Mouse (Mus musculus): ENCODE data around the gene Rab11fip2. TPM values are rescaled to one million over a fixed set of nuclear protein-coding genes. Genes with fewer than 3 reads are reported as not detected.
A peak's percentile ranks its signal among the peaks of the same experiment; 100 is the strongest.

Gene Rab11fip2
- 11.6 and 13.8 TPM in 2 replicates for polyA plus RNA-seq (2014; fragmentation: Nextera tagmentation; extraction: Ambion mirVana)

DNA sequence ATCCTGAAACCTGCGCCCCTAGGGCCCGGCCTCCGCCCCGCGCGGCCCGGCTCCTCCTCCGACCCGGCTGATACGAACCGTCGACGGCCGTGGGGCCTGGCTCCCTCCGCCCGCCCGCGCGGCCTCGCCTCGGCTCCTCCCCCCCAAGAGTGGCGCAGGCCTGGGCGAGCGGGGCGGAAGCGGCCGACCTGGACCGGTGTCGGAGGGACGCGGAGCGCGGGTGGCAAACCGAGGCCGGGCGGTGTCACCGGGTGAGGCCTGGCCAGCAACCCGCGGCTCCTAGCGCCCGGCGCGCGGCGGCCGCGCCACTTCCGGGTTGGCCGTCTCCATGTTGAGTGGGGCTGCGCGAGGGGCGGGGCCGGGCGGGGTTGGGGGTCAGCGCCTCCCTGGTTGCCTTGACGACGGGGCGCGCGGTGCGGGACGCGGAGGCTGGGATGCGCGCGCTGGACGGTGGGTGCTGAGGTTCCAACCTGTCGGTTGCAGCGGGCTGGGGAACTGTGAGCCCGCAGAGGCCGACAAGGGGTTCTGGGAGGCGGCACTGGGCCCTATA lies at the start of gene Rab11fip2:
Rab11fip2 (minus strand) TSS at position 333 of the 550 bp plus-strand sequence.
- Histone ChIP-seq H3K27ac (ENCODE audit: low read depth, low read length) (peak within 1 kb of the TSS; percentile 89), H3K9ac (ENCODE audit: low read length) (peak within 1 kb of the TSS; percentile 94), H3K4me2 (ENCODE audit: low read length) (peak within 1 kb of the TSS; percentile 85), H3K9me3 (replicated peaks; ENCODE audit: control insufficient read depth, low read length) (no peaks in the 10 kb centered on the region), H3K36me3 (ENCODE audit: control insufficient read depth, insufficient read depth, low read length) (no peaks in the 10 kb centered on the region), H3K4me1 (ENCODE audit: control insufficient read depth, insufficient read depth, low read length) (peaks cover 8% of the 10 kb centered on the region), H3K27me3 (replicated peaks; ENCODE audit: control insufficient read depth, insufficient read depth, low read length) (no peaks in the 10 kb centered on the region), H3K4me3 (ENCODE audit: low read depth, low read length) (peak within 1 kb of the TSS; percentile 80)
- under 1% methylated on average over 67 of the region's 72 CpGs for WGBS
- DNase-seq (ENCODE audit: low spot score) (peak; percentile 90), ATAC-seq (peak; percentile 97)

GRCm38 (mm10) chr19:59981588-59981987 lies 38.1 kb upstream of the Rab11fip2 start:
- no peak overlapping the region for H3K9ac ChIP-seq (ENCODE audit: low read length)
- H3K4me1 ChIP-seq (ENCODE audit: control insufficient read depth, insufficient read depth, low read length), result no peaks in the 10 kb centered on the region
- no peak overlapping the region for H3K4me3 ChIP-seq (ENCODE audit: low read depth, low read length)
- no peaks in the 10 kb centered on the region for H3K9me3 ChIP-seq (replicated peaks; ENCODE audit: control insufficient read depth, low read length)
- H3K4me2 ChIP-seq (ENCODE audit: low read length), result no peak overlapping the region
- no peaks in the 10 kb centered on the region for H3K36me3 ChIP-seq (ENCODE audit: control insufficient read depth, insufficient read depth, low read length)
- WGBS, result 98% methylated on average over 1 of the region's 1 CpGs
- no peaks in the 10 kb centered on the region for H3K27me3 ChIP-seq (replicated peaks; ENCODE audit: control insufficient read depth, insufficient read depth, low read length)
- DNase-seq (ENCODE audit: low spot score), result no peak
- no peak for ATAC-seq
- H3K27ac ChIP-seq (ENCODE audit: low read depth, low read length), result no peak overlapping the region

DNA sequence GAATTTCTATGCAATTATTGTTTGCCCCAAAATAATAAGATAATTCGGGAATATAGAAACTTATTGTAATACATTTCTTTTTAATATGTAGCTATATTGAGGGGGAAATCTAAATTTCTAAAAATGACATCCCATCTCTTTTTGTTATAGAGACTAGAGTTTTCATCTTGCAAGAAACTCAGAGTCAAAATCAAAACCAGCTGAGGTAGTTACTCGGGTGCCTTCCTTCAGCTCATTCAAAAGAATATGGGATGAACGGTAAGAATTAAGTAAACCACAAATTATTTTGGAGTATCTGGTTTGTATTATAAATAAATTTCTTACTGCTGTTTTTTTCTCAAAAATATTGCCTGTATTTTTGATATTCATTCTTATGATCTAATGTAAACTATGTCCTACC lies 11.5 kb upstream of the Rab11fip2 start:
- Histone ChIP-seq H3K9ac (ENCODE audit: low read length) (no peak overlapping the region), H3K4me2 (ENCODE audit: low read length) (no peak overlapping the region), H3K4me3 (ENCODE audit: low read depth, low read length) (no peak overlapping the region), H3K36me3 (ENCODE audit: control insufficient read depth, insufficient read depth, low read length) (no peaks in the 10 kb centered on the region), H3K27me3 (replicated peaks; ENCODE audit: control insufficient read depth, insufficient read depth, low read length) (no peaks in the 10 kb centered on the region), H3K9me3 (replicated peaks; ENCODE audit: control insufficient read depth, low read length) (no peaks in the 10 kb centered on the region), H3K4me1 (ENCODE audit: control insufficient read depth, insufficient read depth, low read length) (no peaks in the 10 kb centered on the region), H3K27ac (ENCODE audit: low read depth, low read length) (no peak overlapping the region)
- no peak for DNase-seq (ENCODE audit: low spot score)
- WGBS, result 86% methylated on average over 3 of the region's 3 CpGs
- ATAC-seq, result no peak

DNA sequence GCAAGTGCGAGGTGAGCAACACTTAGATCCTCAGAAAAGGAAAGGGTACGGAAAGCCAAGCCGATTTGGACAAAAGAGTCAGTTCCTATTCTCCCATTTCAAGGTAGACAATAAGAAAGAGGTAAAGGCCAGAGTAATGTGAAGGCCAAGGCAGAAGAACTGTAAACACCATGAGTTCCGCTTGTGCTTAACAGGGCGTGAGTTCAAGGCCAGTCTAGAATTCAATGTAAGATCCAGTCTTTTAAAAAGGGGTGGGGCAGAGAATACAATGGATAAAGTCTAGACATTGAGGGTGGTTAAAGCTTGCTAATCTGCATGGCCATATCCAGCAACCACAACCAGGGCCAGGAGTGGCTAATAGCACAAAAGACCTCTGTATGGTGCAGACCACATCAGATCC lies 6.3 kb upstream of the Rab11fip2 start:
- DNase-seq (ENCODE audit: low spot score) (no peak), ATAC-seq (no peak)
- no peaks in the 10 kb centered on the region for H3K36me3 ChIP-seq (ENCODE audit: control insufficient read depth, insufficient read depth, low read length)
- no peaks in the 10 kb centered on the region for H3K27me3 ChIP-seq (replicated peaks; ENCODE audit: control insufficient read depth, insufficient read depth, low read length)
- H3K4me1 ChIP-seq (ENCODE audit: control insufficient read depth, insufficient read depth, low read length), result no peaks in the 10 kb centered on the region
- H3K9ac ChIP-seq (ENCODE audit: low read length), result no peak overlapping the region
- H3K4me2 ChIP-seq (ENCODE audit: low read length), result no peak overlapping the region
- no peak overlapping the region for H3K4me3 ChIP-seq (ENCODE audit: low read depth, low read length)
- no peaks in the 10 kb centered on the region for H3K9me3 ChIP-seq (replicated peaks; ENCODE audit: control insufficient read depth, low read length)
- 85% methylated on average over 5 of the region's 5 CpGs for WGBS
- H3K27ac ChIP-seq (ENCODE audit: low read depth, low read length), result no peak overlapping the region

DNA sequence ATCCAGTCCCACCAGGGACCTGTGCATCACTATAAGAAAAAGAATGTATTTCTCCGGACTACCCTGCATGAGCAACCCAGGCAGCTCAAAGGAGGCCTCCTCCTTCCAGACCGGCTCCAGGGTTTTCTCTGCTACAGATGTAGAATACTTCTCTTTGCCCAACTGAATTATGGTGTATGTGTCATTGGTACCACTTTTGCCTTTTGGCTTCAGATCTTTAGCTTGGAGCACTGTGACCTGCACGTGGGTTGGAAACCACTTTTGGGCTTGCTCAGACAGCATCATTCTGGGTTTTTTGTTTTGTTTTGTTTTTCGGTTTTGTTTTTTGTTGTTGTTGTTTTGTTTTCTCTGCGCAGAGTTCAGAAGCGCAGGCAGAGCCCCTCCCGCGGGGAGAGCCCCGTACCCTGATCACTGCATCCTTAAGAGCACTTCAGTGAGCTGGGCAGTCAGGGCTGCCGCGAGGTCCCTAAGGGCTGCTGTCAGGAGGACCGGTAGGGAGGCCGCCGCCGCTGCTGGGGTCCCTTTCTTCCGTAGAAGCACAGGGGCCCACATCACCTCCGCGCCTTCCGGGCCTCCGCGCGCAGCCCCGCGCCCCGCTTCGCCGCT lies 635 bp downstream of the Rab11fip2 start:
- Histone ChIP-seq H3K4me3 (ENCODE audit: low read depth, low read length) (peak overlapping the region; percentile 80), H3K4me2 (ENCODE audit: low read length) (peak overlapping the region; percentile 85), H3K9ac (ENCODE audit: low read length) (peak overlapping the region; percentile 94), H3K27me3 (replicated peaks; ENCODE audit: control insufficient read depth, insufficient read depth, low read length) (no peaks in the 10 kb centered on the region), H3K27ac (ENCODE audit: low read depth, low read length) (peak overlapping the region; percentile 89), H3K9me3 (replicated peaks; ENCODE audit: control insufficient read depth, low read length) (no peaks in the 10 kb centered on the region), H3K36me3 (ENCODE audit: control insufficient read depth, insufficient read depth, low read length) (no peaks in the 10 kb centered on the region), H3K4me1 (ENCODE audit: control insufficient read depth, insufficient read depth, low read length) (peaks cover 11% of the 10 kb centered on the region)
- DNase-seq (ENCODE audit: low spot score), result peak; percentile 52
- WGBS, result under 1% methylated on average over 25 of the region's 27 CpGs
- ATAC-seq, result peak; percentile 81

GRCm38 (mm10) chr19:59939711-59940110 lies 3.7 kb downstream of the Rab11fip2 start:
- peak overlapping the region; percentile 38 for H3K4me2 ChIP-seq (ENCODE audit: low read length)
- H3K4me3 ChIP-seq (ENCODE audit: low read depth, low read length), result no peak overlapping the region

DNA sequence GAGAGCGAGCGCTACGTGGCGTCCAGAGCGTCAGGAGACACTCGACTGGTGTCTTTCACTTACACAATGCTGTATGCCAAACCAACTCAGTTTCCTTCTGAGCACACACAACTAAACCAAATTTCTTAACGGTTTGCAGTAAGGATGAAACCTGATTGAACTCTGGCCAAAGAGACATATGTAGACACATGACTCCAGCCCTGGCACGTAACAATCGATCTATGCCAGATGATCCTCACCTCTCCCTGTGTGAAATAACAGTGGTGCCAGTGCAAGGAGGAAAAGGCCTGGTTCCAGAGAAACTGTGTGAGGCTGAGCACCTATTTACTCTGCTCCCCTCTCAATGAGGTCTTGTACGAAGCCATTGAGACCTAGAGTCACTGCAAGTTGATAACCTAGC lies 11.4 kb downstream of the Rab11fip2 start:
- Histone ChIP-seq H3K27ac (ENCODE audit: low read depth, low read length) (no peak overlapping the region), H3K9me3 (replicated peaks; ENCODE audit: control insufficient read depth, low read length) (no peaks in the 10 kb centered on the region), H3K9ac (ENCODE audit: low read length) (no peak overlapping the region), H3K36me3 (ENCODE audit: control insufficient read depth, insufficient read depth, low read length) (no peaks in the 10 kb centered on the region), H3K27me3 (replicated peaks; ENCODE audit: control insufficient read depth, insufficient read depth, low read length) (no peaks in the 10 kb centered on the region), H3K4me3 (ENCODE audit: low read depth, low read length) (no peak overlapping the region), H3K4me1 (ENCODE audit: control insufficient read depth, insufficient read depth, low read length) (no peaks in the 10 kb centered on the region), H3K4me2 (ENCODE audit: low read length) (no peak overlapping the region)
- DNase-seq (ENCODE audit: low spot score), result peak; percentile 54
- WGBS, result 60% methylated on average over 10 of the region's 10 CpGs
- ATAC-seq, result no peak

More at GRCm38 (mm10) chr19:59939711-59940110, 3.7 kb downstream of the Rab11fip2 start:
- H3K27me3 ChIP-seq (replicated peaks; ENCODE audit: control insufficient read depth, insufficient read depth, low read length), result no peaks in the 10 kb centered on the region
- H3K9me3 ChIP-seq (replicated peaks; ENCODE audit: control insufficient read depth, low read length), result no peaks in the 10 kb centered on the region
- H3K27ac ChIP-seq (ENCODE audit: low read depth, low read length), result no peak overlapping the region
- no peak overlapping the region for H3K9ac ChIP-seq (ENCODE audit: low read length)
- ATAC-seq, result no peak
- peak; percentile 70 for DNase-seq (ENCODE audit: low spot score)
- 51% methylated on average over 5 of the region's 5 CpGs for whole genome bisulfite sequencing
- H3K4me1 ChIP-seq (ENCODE audit: control insufficient read depth, insufficient read depth, low read length), result peaks cover 11% of the 10 kb centered on the region
- H3K36me3 ChIP-seq (ENCODE audit: control insufficient read depth, insufficient read depth, low read length), result no peaks in the 10 kb centered on the region

DNA sequence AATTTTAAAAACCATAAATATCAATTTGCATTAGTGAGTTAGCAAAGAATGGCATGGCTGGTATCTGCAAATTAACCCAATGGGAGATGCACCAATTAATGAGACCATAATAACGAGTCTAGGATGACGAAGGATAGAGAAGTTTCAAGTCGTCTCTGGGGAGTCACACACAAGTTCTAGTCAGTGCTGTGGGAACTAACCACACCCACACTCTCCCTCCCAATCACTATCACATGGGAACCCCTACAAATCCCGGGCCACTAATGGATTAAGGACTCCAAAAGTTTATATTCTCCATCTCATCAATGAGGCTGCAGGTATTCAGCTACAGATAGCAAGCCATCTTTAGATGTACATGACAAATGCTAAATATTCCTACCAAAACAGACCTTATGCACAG lies 14.8 kb downstream of the Rab11fip2 start:
- Histone ChIP-seq H3K27ac (ENCODE audit: low read depth, low read length) (no peak overlapping the region), H3K9me3 (replicated peaks; ENCODE audit: control insufficient read depth, low read length) (no peaks in the 10 kb centered on the region), H3K9ac (ENCODE audit: low read length) (no peak overlapping the region), H3K27me3 (replicated peaks; ENCODE audit: control insufficient read depth, insufficient read depth, low read length) (no peaks in the 10 kb centered on the region), H3K4me2 (ENCODE audit: low read length) (no peak overlapping the region), H3K4me1 (ENCODE audit: control insufficient read depth, insufficient read depth, low read length) (no peaks in the 10 kb centered on the region), H3K36me3 (ENCODE audit: control insufficient read depth, insufficient read depth, low read length) (no peaks in the 10 kb centered on the region), H3K4me3 (ENCODE audit: low read depth, low read length) (no peak overlapping the region)
- WGBS, result 30% methylated on average over 4 of the region's 4 CpGs
- no peak for DNase-seq (ENCODE audit: low spot score)
- ATAC-seq, result no peak

GRCm38 (mm10) chr19:59926125-59926524 lies 17.3 kb downstream of the Rab11fip2 start:
- WGBS, result 96% methylated on average over 1 of the region's 1 CpGs
- no peaks in the 10 kb centered on the region for H3K9me3 ChIP-seq (replicated peaks; ENCODE audit: control insufficient read depth, low read length)
- DNase-seq (ENCODE audit: low spot score) (no peak), ATAC-seq (no peak)
- no peak overlapping the region for H3K27ac ChIP-seq (ENCODE audit: low read depth, low read length)
- no peaks in the 10 kb centered on the region for H3K27me3 ChIP-seq (replicated peaks; ENCODE audit: control insufficient read depth, insufficient read depth, low read length)
- H3K4me1 ChIP-seq (ENCODE audit: control insufficient read depth, insufficient read depth, low read length), result no peaks in the 10 kb centered on the region
- H3K9ac ChIP-seq (ENCODE audit: low read length), result no peak overlapping the region
- H3K36me3 ChIP-seq (ENCODE audit: control insufficient read depth, insufficient read depth, low read length), result no peaks in the 10 kb centered on the region
- H3K4me3 ChIP-seq (ENCODE audit: low read depth, low read length), result no peak overlapping the region
- no peak overlapping the region for H3K4me2 ChIP-seq (ENCODE audit: low read length)
